Mouse (Mus musculus) hindbrain, embryonic 11.5 days (tissue): Measurements from ENCODE around the gene Dock6. TPM values are rescaled to one million over a fixed set of nuclear protein-coding genes. Genes with fewer than 3 reads are reported as not detected.
A peak's percentile ranks its signal among the peaks of the same experiment; 100 is the strongest.

Source experiments
- ATAC-seq: fragments of 200-750 bp; cut with Nextera tagmentation; 2 replicates; pipeline ENCODE4 v1.8.0; 2017; ENCODE audit warnings: mild to moderate bottlenecking, moderate TSS enrichment, moderate library complexity; ENCODE audit not compliant: low FRiP score
- DNase-seq: peaks from one replicate; pipeline ENCODE4 v3.0.0-alpha.2; 2015; ENCODE audit warnings: low spot score
- H3K27ac ChIP-seq: fragments of 300-500 bp; sonication (generic); 2 replicates; pipeline ENCODE4 v1.5.1; 2014; ENCODE audit warnings: mild to moderate bottlenecking, low read depth, low read length
- H3K27me3 ChIP-seq: fragments of 300-500 bp; sonication (generic); 2 replicates; pipeline ENCODE4 v1.6.1; 2014; ENCODE audit warnings: mild to moderate bottlenecking, low read length, moderate library complexity, mixed read lengths; ENCODE audit not compliant: control insufficient read depth, insufficient read depth
- H3K36me3 ChIP-seq: fragments of 300-500 bp; sonication (generic); 2 replicates; pipeline ENCODE4 v1.6.1; 2014; ENCODE audit warnings: mild to moderate bottlenecking, low read length, moderate library complexity, mixed read lengths; ENCODE audit not compliant: control insufficient read depth, insufficient read depth
- H3K4me1 ChIP-seq: fragments of 300-500 bp; sonication (generic); replicated peaks from 2 replicates; pipeline ENCODE4 v1.6.1; 2014; ENCODE audit warnings: low read length, mixed read lengths; ENCODE audit not compliant: control insufficient read depth, insufficient read depth
- H3K4me2 ChIP-seq: fragments of 300-500 bp; sonication (generic); replicated peaks from 2 replicates; pipeline ENCODE4 v1.6.1; 2014; ENCODE audit warnings: mild to moderate bottlenecking, low read depth, low read length
- H3K4me3 ChIP-seq: fragments of 300-500 bp; sonication (generic); 2 replicates; pipeline ENCODE4 v1.5.1; 2014; ENCODE audit warnings: low read depth, low read length
- H3K9ac ChIP-seq: fragments of 300-500 bp; sonication (generic); 2 replicates; pipeline ENCODE4 v1.6.1; 2014; ENCODE audit warnings: low read depth, low read length
- H3K9me3 ChIP-seq: fragments of 300-500 bp; sonication (generic); 2 replicates; pipeline ENCODE4 v1.6.1; 2016; ENCODE audit warnings: low read length; ENCODE audit not compliant: control insufficient read depth
- WGBS: fragments of 180-500 bp; shearing (Covaris S2); extraction: QIAGEN DNeasy Blood & Tissue Kit; methylation state at CpG from one replicate; pipeline ENCODE4 v1.1.7; 2014; 5-methylcytosine and 5-hydroxymethylcytosine counted together
- polyA plus RNA-seq: library from polyadenylated mRNA; unstranded; fragments of >200 nt; fragmentation: Nextera tagmentation; extraction: Ambion mirVana; gene quantifications from 2 replicates; pipeline ENCODE4 v1.2.1, GENCODE M21; 2014

Gene Dock6
- polyA plus RNA-seq, 1 experiment from 2014 or later = 21.4 TPM

- Histone ChIP-seq H3K9ac (no peak overlapping the region), H3K4me3 (no peak overlapping the region), H3K36me3 (no peaks in the 10 kb centered on the region), H3K27ac (no peak overlapping the region), H3K4me2 (no peak overlapping the region), H3K4me1 (no peaks in the 10 kb centered on the region), H3K9me3 (no peaks in the 10 kb centered on the region), H3K27me3 (no peaks in the 10 kb centered on the region)
- DNase-seq (no peak), ATAC-seq (no peak)
- 96% methylated on average over 6 of the region's 6 CpGs for WGBS
These were observed 11.1 kb downstream of the Dock6 start for GRCm38 (mm10) chr9:21841340-21841739.

GRCm38 (mm10) chr9:21840115-21840787, 12.2 kb downstream of the Dock6 start:
- no peaks in the 10 kb centered on the region for H3K4me1 ChIP-seq
- no peaks in the 10 kb centered on the region for H3K36me3 ChIP-seq
- H3K27ac ChIP-seq = no peak overlapping the region
- no peak overlapping the region for H3K4me3 ChIP-seq
- no peak overlapping the region for H3K4me2 ChIP-seq
- H3K9ac ChIP-seq = no peak overlapping the region
- H3K27me3 ChIP-seq = no peaks in the 10 kb centered on the region
- H3K9me3 ChIP-seq = no peaks in the 10 kb centered on the region
- WGBS = 52% methylated on average over 8 of the region's 8 CpGs
- peak; percentile 71 for DNase-seq
- ATAC-seq = no peak

- H3K4me2 ChIP-seq = no peak overlapping the region
- H3K27me3 ChIP-seq = no peaks in the 10 kb centered on the region
- no peaks in the 10 kb centered on the region for H3K4me1 ChIP-seq
- WGBS = 95% methylated on average over 2 of the region's 2 CpGs
- H3K9ac ChIP-seq = no peak overlapping the region
- H3K9me3 ChIP-seq = no peaks in the 10 kb centered on the region
- H3K36me3 ChIP-seq = no peaks in the 10 kb centered on the region
- no peak overlapping the region for H3K4me3 ChIP-seq
- DNase-seq = no peak
- no peak overlapping the region for H3K27ac ChIP-seq
- ATAC-seq = no peak
These were observed 14.7 kb downstream of the Dock6 start for GRCm38 (mm10) chr9:21837690-21838089.

DNA sequence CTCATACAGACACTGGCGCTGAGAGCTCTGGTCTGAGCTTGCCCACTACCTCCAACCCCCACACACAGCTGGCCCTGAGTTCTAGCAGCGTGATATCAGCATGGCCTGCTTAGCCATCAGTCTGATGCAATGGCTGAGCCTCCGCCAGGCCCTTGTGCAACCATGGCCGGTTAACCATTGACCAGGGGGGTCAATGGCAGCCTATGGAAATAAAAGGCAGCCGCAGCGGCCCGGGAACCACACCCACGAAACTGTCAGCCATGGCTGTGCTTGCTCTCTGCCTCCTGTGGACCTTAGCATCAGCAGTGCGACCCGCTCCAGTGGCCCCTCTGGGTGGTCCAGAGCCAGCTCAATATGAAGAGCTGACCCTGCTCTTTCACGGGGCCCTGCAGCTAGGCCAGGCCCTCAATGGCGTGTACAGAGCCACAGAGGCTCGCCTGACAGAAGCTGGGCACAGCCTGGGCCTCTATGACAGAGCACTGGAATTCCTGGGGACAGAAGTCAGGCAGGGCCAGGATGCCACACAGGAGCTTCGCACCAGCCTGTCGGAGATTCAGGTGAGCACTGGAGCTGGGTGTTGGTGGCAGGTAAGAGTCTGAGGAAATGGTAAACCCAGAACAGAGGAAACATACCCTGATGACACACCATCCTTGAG, 17.1 kb downstream of the Dock6 start, which contains the start of gene Angptl8:
Gene Angptl8 (plus strand): TSS at position 253 of the 655 bp plus-strand sequence.
- WGBS = 65% methylated on average over 15 of the region's 15 CpGs
- no peak within 1 kb of the TSS for H3K9ac ChIP-seq

DNA sequence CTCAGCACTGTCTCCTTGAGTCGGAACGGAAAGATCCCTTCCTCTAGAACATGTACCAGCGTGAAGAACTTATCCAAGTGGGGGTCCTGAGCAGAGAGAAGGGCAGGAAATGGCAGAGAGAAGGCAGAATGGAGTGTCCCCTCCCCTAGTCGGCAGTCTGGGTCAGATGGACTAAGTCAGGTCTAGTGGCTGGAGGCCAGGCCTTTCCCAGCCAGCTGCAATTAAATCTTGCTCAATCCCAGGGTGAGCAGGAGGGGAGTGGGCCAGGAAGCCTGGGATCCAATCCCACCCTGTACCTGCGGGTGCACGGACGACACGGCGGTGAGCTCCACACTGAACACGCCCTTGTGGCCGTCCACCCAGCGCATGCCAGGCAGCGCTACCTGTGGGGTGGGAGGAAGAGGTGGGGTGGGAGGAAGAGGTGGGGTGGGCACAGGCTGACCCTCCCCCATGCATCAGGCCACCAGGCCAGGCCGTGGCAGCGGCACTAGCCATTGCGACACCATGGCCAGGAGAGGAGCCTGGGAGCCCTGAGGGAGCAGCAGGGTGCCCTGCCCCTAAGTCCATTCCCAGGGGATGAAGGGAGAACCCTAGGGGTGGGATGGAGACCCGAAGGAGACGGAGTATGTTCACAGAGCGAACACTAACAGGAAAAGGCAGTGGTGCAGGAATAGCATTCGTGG, 20.7 kb downstream of the Dock6 start:
- no peaks in the 10 kb centered on the region for H3K4me1 ChIP-seq
- no peaks in the 10 kb centered on the region for H3K27me3 ChIP-seq
- DNase-seq = no peak
- no peak overlapping the region for H3K9ac ChIP-seq
- ATAC-seq = no peak
- no peak overlapping the region for H3K4me3 ChIP-seq
- H3K36me3 ChIP-seq = no peaks in the 10 kb centered on the region
- no peak overlapping the region for H3K27ac ChIP-seq
- no peaks in the 10 kb centered on the region for H3K9me3 ChIP-seq
- WGBS = 92% methylated on average over 20 of the region's 20 CpGs
- no peak overlapping the region for H3K4me2 ChIP-seq

More for the DNA sequence above, 17.1 kb downstream of the Dock6 start, which contains the start of gene Angptl8:
- no peaks in the 10 kb centered on the region for H3K4me1 ChIP-seq
- no peaks in the 10 kb centered on the region for H3K27me3 ChIP-seq
- ATAC-seq (no peak), DNase-seq (no peak)
- no peaks in the 10 kb centered on the region for H3K9me3 ChIP-seq
- H3K27ac ChIP-seq = no peak within 1 kb of the TSS
- H3K4me3 ChIP-seq = no peak within 1 kb of the TSS
- no peaks in the 10 kb centered on the region for H3K36me3 ChIP-seq
- H3K4me2 ChIP-seq = no peak within 1 kb of the TSS

- 88% methylated on average over 11 of the region's 11 CpGs for WGBS
- DNase-seq (no peak), ATAC-seq (no peak)
- H3K9ac ChIP-seq = no peak overlapping the region
- no peak overlapping the region for H3K4me2 ChIP-seq
- H3K36me3 ChIP-seq = no peaks in the 10 kb centered on the region
- no peak overlapping the region for H3K4me3 ChIP-seq
- no peaks in the 10 kb centered on the region for H3K9me3 ChIP-seq
- no peaks in the 10 kb centered on the region for H3K27me3 ChIP-seq
- H3K27ac ChIP-seq = no peak overlapping the region
- H3K4me1 ChIP-seq = no peaks in the 10 kb centered on the region
These were observed 21.5 kb downstream of the Dock6 start for GRCm38 (mm10) chr9:21830936-21831335.

GRCm38 (mm10) chr9:21830461-21830850, 22.0 kb downstream of the Dock6 start:
- Histone ChIP-seq H3K27ac (no peak overlapping the region), H3K9me3 (no peaks in the 10 kb centered on the region), H3K4me2 (no peak overlapping the region), H3K9ac (no peak overlapping the region), H3K27me3 (no peaks in the 10 kb centered on the region), H3K4me1 (no peaks in the 10 kb centered on the region), H3K4me3 (no peak overlapping the region), H3K36me3 (no peaks in the 10 kb centered on the region)
- no peak for ATAC-seq
- no peak for DNase-seq
- WGBS = 85% methylated on average over 5 of the region's 5 CpGs

DNA sequence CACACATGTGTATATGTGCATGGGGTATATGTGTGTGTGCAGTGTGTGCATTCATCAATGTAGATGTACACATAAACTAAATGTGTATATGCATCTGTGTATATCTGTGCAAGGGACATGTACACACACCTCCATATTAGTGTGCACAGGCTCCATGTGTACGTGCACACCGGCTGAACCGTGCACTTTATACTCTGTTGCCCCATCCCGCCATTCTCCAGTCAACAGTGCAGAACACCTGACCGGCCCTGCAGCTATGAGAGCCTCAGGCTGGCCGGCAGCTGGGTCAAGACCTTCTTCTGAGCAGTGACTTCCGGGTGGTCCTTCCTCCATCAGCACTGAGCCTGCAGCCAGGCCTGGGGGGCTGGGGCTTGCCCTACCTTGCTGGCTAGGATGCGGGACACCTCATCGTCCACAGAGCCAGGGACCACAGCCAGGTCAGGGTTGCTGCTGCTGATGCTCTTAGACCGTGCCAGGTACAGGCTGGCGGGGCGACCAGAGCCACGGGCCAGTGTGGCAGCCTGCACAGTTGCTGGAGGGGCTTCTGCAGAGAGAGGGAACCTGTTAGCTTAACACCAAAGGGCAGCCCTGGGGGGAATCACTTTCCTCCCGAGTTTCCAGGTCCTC, 22.5 kb downstream of the Dock6 start:
- no peaks in the 10 kb centered on the region for H3K27me3 ChIP-seq
- no peak overlapping the region for H3K27ac ChIP-seq
- no peak overlapping the region for H3K4me3 ChIP-seq
- ATAC-seq = no peak
- H3K36me3 ChIP-seq = no peaks in the 10 kb centered on the region
- DNase-seq = no peak
- no peaks in the 10 kb centered on the region for H3K9me3 ChIP-seq
- H3K4me2 ChIP-seq = no peak overlapping the region
- H3K9ac ChIP-seq = no peak overlapping the region
- WGBS = 92% methylated on average over 14 of the region's 14 CpGs
- H3K4me1 ChIP-seq = no peaks in the 10 kb centered on the region
